Mouse (Mus musculus) ES-Bruce4 (cell line): ENCODE data around the gene Pkm. TPM values are rescaled to one million over a fixed set of nuclear protein-coding genes. Genes with fewer than 3 reads are reported as not detected.

Source experiments
- H3K27ac ChIP-seq: 2 replicates; pipeline ENCODE4 v1.5.1; 2012; ENCODE audit warnings: low read length, inconsistent platforms; ENCODE audit not compliant: insufficient read depth
- H3K27me3 ChIP-seq: 2 replicates; pipeline ENCODE4 v1.6.1; 2012; ENCODE audit warnings: mild to moderate bottlenecking, low read length, inconsistent platforms; ENCODE audit not compliant: control insufficient read depth, poor library complexity, insufficient read depth, severe bottlenecking
- H3K36me3 ChIP-seq: 2 replicates; pipeline ENCODE4 v1.6.1; 2012; ENCODE audit warnings: inconsistent platforms, mild to moderate bottlenecking, low read length, moderate library complexity; ENCODE audit not compliant: control insufficient read depth, poor library complexity, insufficient read depth, severe bottlenecking
- H3K4me1 ChIP-seq: one replicate; pipeline ENCODE4 v1.8.1; 2011; ENCODE audit warnings: low read length; ENCODE audit not compliant: control insufficient read depth, insufficient read depth
- H3K4me3 ChIP-seq: 2 replicates; pipeline ENCODE4 v1.5.1; 2011; ENCODE audit warnings: low read depth, mild to moderate bottlenecking, low read length
- H3K9ac ChIP-seq: 2 replicates; pipeline ENCODE4 v1.6.1; 2012; ENCODE audit warnings: low read depth, mild to moderate bottlenecking, inconsistent platforms; ENCODE audit not compliant: poor library complexity, severe bottlenecking
- H3K9me3 ChIP-seq: replicated peaks from 2 replicates; pipeline ENCODE4 v1.6.1; 2012; ENCODE audit warnings: mild to moderate bottlenecking, low read length, inconsistent platforms; ENCODE audit not compliant: control insufficient read depth, poor library complexity, insufficient read depth, severe bottlenecking
- CTCF ChIP-seq: IDR thresholded peaks from one replicate; pipeline ENCODE4 v1.8.1; 2011; ENCODE audit warnings: low read depth, low read length
- EP300 ChIP-seq: IDR thresholded peaks from 2 replicates; pipeline ENCODE4 v1.6.1; 2011; ENCODE audit warnings: low read depth, low read length; ENCODE audit not compliant: insufficient read depth
- POLR2A ChIP-seq: IDR thresholded peaks from one replicate; pipeline ENCODE4 v1.8.1; 2011; ENCODE audit warnings: low read length; ENCODE audit not compliant: insufficient read depth
- polyA plus RNA-seq: library from polyadenylated mRNA; stranded (reverse); fragments of >200 nt; gene quantifications from 2 replicates; pipeline ENCODE4 v1.2.4, GENCODE M21; 2011; ENCODE audit warnings: low read depth; ENCODE audit not compliant: missing spikeins, insufficient read depth, insufficient read length

The Pkm gene
- polyA plus RNA-seq, result 2,048 and 2,433 TPM in 2 replicates

DNA sequence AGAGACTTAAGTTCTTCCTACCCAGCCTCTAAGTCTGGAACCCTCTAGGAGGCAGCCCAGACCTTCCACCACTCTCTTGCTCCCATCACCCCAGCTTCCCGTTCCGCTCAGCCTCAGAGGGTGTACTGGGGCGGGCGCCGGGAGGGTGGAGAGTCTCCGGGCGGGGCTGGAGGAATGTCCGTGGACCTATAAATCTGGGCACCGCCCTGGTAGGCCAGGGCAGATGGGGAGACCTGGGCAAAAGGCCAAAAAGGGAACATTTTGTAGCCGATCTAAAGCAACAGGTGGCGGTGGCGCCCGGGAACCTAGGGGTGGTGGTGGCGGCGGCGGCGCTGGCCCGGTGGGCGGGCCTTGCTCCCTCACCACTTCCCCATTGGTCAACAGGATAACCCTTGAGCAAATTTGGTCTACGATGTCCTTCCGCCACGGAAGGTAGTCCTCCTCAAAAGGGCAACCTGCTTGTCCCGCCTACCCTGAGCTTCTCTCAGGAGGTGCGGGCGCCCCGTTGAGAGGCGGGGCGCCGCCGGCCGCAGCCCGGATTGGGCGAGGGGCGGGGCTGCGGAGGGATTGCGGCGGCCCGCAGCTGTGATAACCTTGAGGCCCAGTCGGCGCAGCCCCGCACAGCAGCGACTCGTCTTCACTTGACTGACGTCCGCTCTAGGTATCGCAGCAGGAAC, at the start of gene Pkm:
Pkm (plus strand) TSS at position 411 of the 677 bp plus-strand sequence.
- H3K36me3 ChIP-seq, result peaks cover 19% of the 10 kb centered on the region
- TF ChIP-seq CTCF (no peak), POLR2A (peak; percentile 100), EP300 (0 out of 2 replicates have a peak, but pooled peaks have one; percentile 41)

DNA sequence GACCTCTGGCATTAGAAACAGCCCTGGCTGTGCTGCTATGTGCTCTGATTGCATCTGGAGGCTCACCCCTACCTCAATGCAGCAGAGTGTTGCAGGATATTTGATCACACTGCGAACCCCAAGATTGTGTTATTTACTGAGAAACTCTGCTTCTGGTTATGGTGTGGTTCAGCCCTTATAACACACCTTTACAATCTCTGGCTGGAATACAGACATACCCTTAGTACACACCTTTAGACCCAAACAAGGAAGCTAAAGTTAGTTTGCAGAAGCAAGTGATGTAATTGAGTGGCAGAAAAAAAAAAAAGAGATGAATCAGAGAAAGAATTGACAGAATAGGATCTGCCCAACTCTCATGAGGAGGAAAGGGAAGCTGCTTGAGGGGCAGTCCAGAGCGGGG, 45.2 kb upstream of the Pkm start:
- Histone ChIP-seq H3K27me3 (no peaks in the 10 kb centered on the region), H3K4me1 (no peaks in the 10 kb centered on the region), H3K27ac (no peak overlapping the region), H3K9ac (no peak overlapping the region), H3K4me3 (no peak overlapping the region), H3K36me3 (no peaks in the 10 kb centered on the region), H3K9me3 (no peaks in the 10 kb centered on the region)
- no peak for TF ChIP-seq POLR2A
- TF ChIP-seq EP300, result no peak
- no peak for TF ChIP-seq CTCF

More for the DNA sequence above, at the start of gene Pkm:
- Histone ChIP-seq H3K9me3 (no peaks in the 10 kb centered on the region), H3K4me1 (no peaks in the 10 kb centered on the region), H3K27me3 (no peaks in the 10 kb centered on the region), H3K4me3 (peak within 1 kb of the TSS; percentile 93), H3K27ac (peak within 1 kb of the TSS; percentile 92), H3K9ac (peak within 1 kb of the TSS; percentile 89)

DNA sequence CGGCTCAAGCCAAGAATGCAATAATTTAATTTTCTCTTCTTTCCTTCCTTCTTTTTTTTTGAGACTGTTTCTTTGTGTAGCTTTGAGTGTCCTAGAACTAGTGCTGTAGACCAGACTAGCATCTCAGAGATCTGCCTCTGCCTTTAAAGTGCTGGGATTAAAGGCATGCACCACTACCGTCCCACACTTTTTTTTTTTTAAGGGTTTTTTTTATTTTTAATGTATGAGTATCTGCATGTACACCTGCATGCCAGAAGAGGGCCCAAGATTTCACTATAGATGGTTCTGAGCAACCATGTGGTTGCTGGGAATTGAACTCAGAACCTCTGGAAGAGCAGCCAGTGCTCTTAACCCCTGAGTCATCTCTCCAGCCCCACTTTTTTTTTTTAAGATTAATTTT, 40.4 kb upstream of the Pkm start:
- Histone ChIP-seq H3K9ac (no peak overlapping the region), H3K9me3 (no peaks in the 10 kb centered on the region), H3K4me3 (no peak overlapping the region), H3K27me3 (no peaks in the 10 kb centered on the region), H3K4me1 (no peaks in the 10 kb centered on the region), H3K27ac (no peak overlapping the region), H3K36me3 (no peaks in the 10 kb centered on the region)
- TF ChIP-seq EP300 (no peak), POLR2A (no peak), CTCF (no peak)

DNA sequence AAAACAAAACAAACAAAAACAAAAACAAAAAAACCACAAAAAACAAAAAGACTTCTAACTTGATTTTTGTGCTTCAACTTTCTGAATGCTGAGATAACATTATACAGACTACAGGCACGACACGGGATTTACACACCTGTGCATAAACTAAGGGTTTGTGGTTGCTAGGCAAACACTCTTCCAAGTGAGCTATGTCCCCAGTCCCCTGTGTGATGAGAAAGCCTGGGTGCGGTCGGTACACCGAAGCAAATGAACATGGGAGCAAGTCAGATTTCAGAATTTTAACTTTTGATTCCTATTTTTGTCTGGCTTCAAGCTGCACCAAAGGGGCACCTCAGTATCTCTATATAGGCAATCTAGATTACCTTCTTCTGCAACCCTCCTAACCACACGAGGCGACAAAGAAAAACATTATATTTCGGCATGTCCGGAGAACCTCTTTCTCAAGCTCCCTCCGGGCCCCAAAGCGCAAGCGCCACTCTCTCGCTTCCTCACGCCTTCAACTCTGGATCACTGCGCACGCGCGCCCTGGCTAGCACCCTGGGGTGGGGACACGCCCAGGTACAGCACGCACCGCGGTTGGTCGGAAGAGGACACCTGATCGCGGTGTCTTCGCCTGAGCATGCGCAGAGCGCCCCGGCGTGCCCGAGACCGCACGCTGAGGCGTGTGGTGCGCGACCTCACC, 39.4 kb upstream of the Pkm start, which contains the start of gene Parp6:
Parp6 (plus strand) TSS at position 663 of the 685 bp plus-strand sequence.
- Histone ChIP-seq H3K9ac (peak within 1 kb of the TSS; percentile 79), H3K4me1 (no peaks in the 10 kb centered on the region), H3K27me3 (no peaks in the 10 kb centered on the region), H3K27ac (no peak within 1 kb of the TSS), H3K36me3 (no peaks in the 10 kb centered on the region), H3K9me3 (no peaks in the 10 kb centered on the region), H3K4me3 (peak within 1 kb of the TSS; percentile 89)
- TF ChIP-seq EP300, result 0 out of 2 replicates have a peak, but pooled peaks have one; percentile 12
- TF ChIP-seq POLR2A, result no peak
- no peak for TF ChIP-seq CTCF

DNA sequence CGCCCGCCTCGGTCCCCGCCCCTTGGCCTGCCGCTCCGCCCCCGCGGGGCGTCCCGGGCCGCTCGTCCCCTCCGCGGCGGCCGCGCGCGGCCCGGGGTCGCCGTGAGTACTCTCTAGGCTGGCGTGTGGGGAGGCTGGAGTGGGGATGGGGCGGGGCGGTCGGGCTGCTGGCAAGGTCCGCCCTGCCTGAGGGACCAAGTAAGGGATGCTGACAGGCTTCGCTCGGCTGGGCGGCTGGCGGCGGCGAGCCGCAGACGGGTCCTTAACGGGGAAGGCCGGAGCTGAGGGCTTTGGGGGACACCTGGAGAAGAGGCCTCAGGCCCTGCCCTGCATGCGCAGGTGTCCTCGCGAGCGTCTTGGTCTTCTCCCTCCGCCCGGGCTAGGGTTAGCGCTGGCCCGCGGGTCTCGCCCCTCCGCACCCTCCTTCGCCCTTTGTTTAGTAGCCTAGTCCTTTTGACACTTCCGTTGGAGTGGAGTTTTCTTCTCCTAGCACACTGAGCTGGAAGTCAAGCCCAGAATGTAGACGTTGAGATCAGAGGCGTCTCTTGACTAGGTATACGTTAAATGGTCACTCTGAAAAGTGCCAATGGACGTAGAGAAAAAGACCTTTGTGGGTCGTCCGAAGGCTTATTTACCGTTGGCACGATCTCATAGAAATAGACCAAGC, 38.7 kb upstream of the Pkm start:
- TF ChIP-seq POLR2A (no peak), EP300 (no peak), CTCF (no peak)
- H3K4me3 ChIP-seq, result peak overlapping the region; percentile 89
- no peaks in the 10 kb centered on the region for H3K27me3 ChIP-seq
- H3K27ac ChIP-seq, result no peak overlapping the region
- peak overlapping the region; percentile 79 for H3K9ac ChIP-seq
- H3K36me3 ChIP-seq, result 0 out of 2 replicates have a peak, but pooled peaks cover under 1% of the 10 kb centered on the region
- no peaks in the 10 kb centered on the region for H3K4me1 ChIP-seq
- H3K9me3 ChIP-seq, result no peaks in the 10 kb centered on the region
